In the genomic region with DNA sequence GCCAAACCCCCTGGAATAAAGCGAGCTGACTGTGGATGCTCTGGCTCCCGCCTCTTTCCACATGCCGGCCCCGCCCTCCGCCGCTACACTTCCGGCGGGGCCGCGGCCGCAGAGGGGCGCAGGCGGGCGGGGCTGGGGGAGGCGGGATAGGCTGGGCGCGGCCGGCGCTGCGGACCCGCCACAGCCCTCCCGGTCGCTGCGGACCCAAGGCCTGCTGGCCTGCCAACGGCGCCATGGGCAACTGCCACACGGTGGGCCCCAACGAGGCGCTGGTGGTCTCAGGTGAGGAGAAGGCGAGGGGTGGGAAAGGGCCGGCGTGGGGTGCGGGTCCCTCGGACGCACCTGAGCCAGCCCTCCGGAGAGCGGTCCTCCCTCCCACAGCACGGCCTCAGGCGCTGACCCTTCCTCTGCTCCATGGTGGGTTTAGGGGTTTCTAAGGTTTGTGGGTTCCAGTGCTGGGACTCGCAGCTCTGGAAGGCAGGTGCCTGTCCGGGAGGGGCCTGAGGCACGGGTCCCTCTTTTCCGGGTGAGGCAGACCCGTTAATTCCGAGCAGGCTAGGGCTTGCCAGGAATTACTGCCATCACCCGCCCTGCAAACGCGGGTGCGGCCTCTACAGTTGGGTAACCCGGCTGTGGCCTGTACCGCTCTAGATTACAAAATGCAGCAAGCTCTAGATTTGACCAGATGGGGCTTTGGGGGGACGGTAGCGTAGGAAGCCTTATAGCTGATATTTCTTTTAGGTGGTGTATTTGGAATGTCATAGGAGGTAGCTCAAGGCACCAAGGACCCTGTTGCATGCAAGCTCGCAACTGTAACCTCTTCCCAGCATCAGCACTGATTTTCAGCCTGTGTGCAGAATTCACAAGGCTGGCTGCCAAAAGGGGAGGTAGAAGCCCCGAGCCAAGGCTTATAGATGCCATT, we compare ENCODE assay signal across 8 mouse cellular contexts. TPM values are rescaled to one million over a fixed set of nuclear protein-coding genes. Genes with fewer than 3 reads are reported as not detected.
A peak's percentile ranks its signal among the peaks of the same experiment; 100 is the strongest.
DNase-seq lines count a peak whose midpoint lies in the region; ATAC-seq and TF ChIP-seq lines count a peak whose summit lies in the region.

A gene (plus strand): TSS at position 101 of the 922 bp plus-strand sequence.

- 0 out of 2 replicates have a peak, but pooled peaks have one; percentile 24 for TF ChIP-seq POLR2A in cortical plate, adult 2 months (IDR thresholded peaks at IDR 0.05; ENCODE audit: extremely low read depth, insufficient read depth, low read length)

- no peak for DNase-seq in layer of hippocampus, adult 2 months (ENCODE audit: low spot score in 2 of 2)
- no peak for DNase-seq in layer of hippocampus, adult 9-11 months
- DNase-seq in gastrocnemius, postnatal 4 days (ENCODE audit: low spot score in 2 of 2), result peak in 1 of 2 experiments; percentile 71
- peak; percentile 73 for DNase-seq in intestine, embryonic 14.5 days (ENCODE audit: low spot score)
- peak; percentile 49 to 77 for DNase-seq in spleen, postnatal 10 days (ENCODE audit: low spot score in 2 of 2)

- no peaks in the 10 kb centered on the region; the same call in 1 of the 2 replicates for H3K4me1 ChIP-seq in cortical plate, adult 2 months (ENCODE audit: control insufficient read depth, insufficient read depth, low read length)
- H3K4me1 ChIP-seq in intestine, embryonic 14.5 days (replicated peaks; ENCODE audit: control insufficient read depth, insufficient read depth, low read length), result peaks cover 7% of the 10 kb centered on the region
- peaks cover 28% of the 10 kb centered on the region for H3K4me1 ChIP-seq in limb, embryonic 13.5 days
- H3K4me1 ChIP-seq in midbrain, embryonic 13.5 days (replicated peaks), result peaks cover 43% of the 10 kb centered on the region

- peaks cover 5% of the 10 kb centered on the region; the same call in 1 of the 2 replicates for H3K36me3 ChIP-seq in intestine, embryonic 14.5 days (ENCODE audit: control insufficient read depth, insufficient read depth, low read length)
- H3K36me3 ChIP-seq in limb, embryonic 13.5 days, result peaks cover 42% of the 10 kb centered on the region
- peaks cover 28% of the 10 kb centered on the region for H3K36me3 ChIP-seq in midbrain, embryonic 13.5 days

- H3K27me3 ChIP-seq in intestine, embryonic 14.5 days (replicated peaks; ENCODE audit: control insufficient read depth, insufficient read depth, low read length), result no peaks in the 10 kb centered on the region
- H3K27me3 ChIP-seq in limb, embryonic 13.5 days, result no peaks in the 10 kb centered on the region
- H3K27me3 ChIP-seq in midbrain, embryonic 13.5 days, result no peaks in the 10 kb centered on the region

- TF ChIP-seq CTCF in layer of hippocampus, adult 2 months (conservative IDR thresholded peaks at IDR 0.05), result peak; percentile 44
- TF ChIP-seq CTCF in cortical plate, adult 2 months (IDR thresholded peaks at IDR 0.05; ENCODE audit: extremely low read depth, insufficient read depth, low read length), result no peak

- WGBS in intestine, embryonic 14.5 days, result 2% methylated on average over 51 of the region's 55 CpGs
- 2% methylated on average over 53 of the region's 55 CpGs for WGBS in limb, embryonic 13.5 days
- 2% methylated on average over 55 of the region's 55 CpGs for WGBS in midbrain, embryonic 13.5 days

- H3K9me3 ChIP-seq in intestine, embryonic 14.5 days (ENCODE audit: control insufficient read depth, low read length), result no peaks in the 10 kb centered on the region
- peaks cover 5% of the 10 kb centered on the region; the same call in 1 of the 2 replicates for H3K9me3 ChIP-seq in limb, embryonic 13.5 days
- no peaks in the 10 kb centered on the region for H3K9me3 ChIP-seq in midbrain, embryonic 13.5 days

- H3K9ac ChIP-seq in intestine, embryonic 14.5 days (ENCODE audit: low read length), result peak within 1 kb of the TSS; percentile 81
- peak within 1 kb of the TSS; percentile 88 for H3K9ac ChIP-seq in limb, embryonic 13.5 days
- peak within 1 kb of the TSS; percentile 95 for H3K9ac ChIP-seq in midbrain, embryonic 13.5 days (replicated peaks)

- H3K4me2 ChIP-seq in intestine, embryonic 14.5 days (ENCODE audit: low read length), result peak within 1 kb of the TSS; percentile 89
- peak within 1 kb of the TSS; percentile 89 for H3K4me2 ChIP-seq in limb, embryonic 13.5 days (replicated peaks)
- H3K4me2 ChIP-seq in midbrain, embryonic 13.5 days (replicated peaks), result peak within 1 kb of the TSS; percentile 71

- peak within 1 kb of the TSS; percentile 94 for H3K4me3 ChIP-seq in layer of hippocampus, adult 2 months
- H3K4me3 ChIP-seq in cortical plate, adult 2 months (ENCODE audit: insufficient read depth, low read length), result peak within 1 kb of the TSS; percentile 97
- peak within 1 kb of the TSS; percentile 87 for H3K4me3 ChIP-seq in intestine, embryonic 14.5 days (ENCODE audit: low read depth, low read length)
- H3K4me3 ChIP-seq in limb, embryonic 13.5 days, result peak within 1 kb of the TSS; percentile 88
- peak within 1 kb of the TSS; percentile 93 for H3K4me3 ChIP-seq in midbrain, embryonic 13.5 days (replicated peaks)

- ATAC-seq in intestine, embryonic 14.5 days (replicated peaks; ENCODE audit: low FRiP score, low TSS enrichment, low read depth), result peak; percentile 87
- ATAC-seq in limb, embryonic 13.5 days (ENCODE audit: low FRiP score, low read depth), result peak; percentile 84
- ATAC-seq in midbrain, embryonic 13.5 days, result peak; percentile 91

- peak within 1 kb of the TSS; percentile 93 for H3K27ac ChIP-seq in layer of hippocampus, adult 2 months
- peak within 1 kb of the TSS; percentile 60 for H3K27ac ChIP-seq in cortical plate, adult 2 months (ENCODE audit: insufficient read depth, low read length)
- peak within 1 kb of the TSS; percentile 38; the same call in 1 of the 2 replicates for H3K27ac ChIP-seq in intestine, embryonic 14.5 days (ENCODE audit: low read depth)
- peak within 1 kb of the TSS; percentile 72; the same call in 1 of the 2 replicates for H3K27ac ChIP-seq in limb, embryonic 13.5 days
- peak within 1 kb of the TSS; percentile 87 for H3K27ac ChIP-seq in midbrain, embryonic 13.5 days

RNA-seq across cellular contexts. Expression of the gene that starts here (rescaled TPM):
- 10 to 100 TPM; 70.9 to 77.4 TPM for total RNA-seq in layer of hippocampus, adult 2 months (2021)
- 163 and 170 TPM in 2 replicates for polyA plus RNA-seq in cortical plate, adult 2 months (2012; rRNA removed)
- 10 to 100 TPM; 70.3 to 76.4 TPM for total RNA-seq in gastrocnemius, postnatal 4 days (2021)
- 46.9 and 51.6 TPM in 2 replicates for polyA plus RNA-seq in intestine, embryonic 14.5 days (2014; fragmentation: Nextera tagmentation; extraction: Ambion mirVana)
- polyA plus RNA-seq in limb, embryonic 13.5 days (2015; fragmentation: Nextera tagmentation; extraction: Ambion mirVana), result 52.0 and 52.9 TPM in 2 replicates
- 66.9 and 68.4 TPM in 2 replicates for polyA plus RNA-seq in midbrain, embryonic 13.5 days (2015; fragmentation: Nextera tagmentation; extraction: Ambion mirVana)

Comparison
In these comparisons a context has a peak if more than half of its experiments do, and no peak if none do; other contexts are left out.
1. DNase-seq: peak in intestine, embryonic 14.5 days (single experiment) and spleen, postnatal 10 days (2 of 2); none in layer of hippocampus, adult 2 months (0 of 2) and layer of hippocampus, adult 9-11 months (single experiment).
2. H3K27ac ChIP-seq: peak in every context shown above with its lines; median percentile 93 in layer of hippocampus, adult 2 months; 87 in midbrain, embryonic 13.5 days; 72 in limb, embryonic 13.5 days; 60 in cortical plate, adult 2 months; 38 in intestine, embryonic 14.5 days.
3. Peak in every context shown above with its lines, with median percentiles within 50 percentile points of each other: H3K4me3 ChIP-seq, ATAC-seq, H3K4me2 ChIP-seq and H3K9ac ChIP-seq.